Mouse (Mus musculus) olfactory bulb, adult 2 months (tissue): ENCODE results near the gene Anapc2.

Experiments used
- CTCF ChIP-seq: fragments of 200-500 bp; IDR thresholded peaks from 2 replicates; pipeline ENCODE4 v1.5.1; 2012; ENCODE audit warnings: low read depth, mild to moderate bottlenecking, low read length, moderate library complexity; ENCODE audit not compliant: insufficient read depth
- POLR2A ChIP-seq: fragments of 200-500 bp; IDR thresholded peaks from 2 replicates; pipeline ENCODE4 v1.6.1; 2012; ENCODE audit warnings: mild to moderate bottlenecking, low read depth, low read length, moderate library complexity; ENCODE audit not compliant: insufficient read depth

DNA sequence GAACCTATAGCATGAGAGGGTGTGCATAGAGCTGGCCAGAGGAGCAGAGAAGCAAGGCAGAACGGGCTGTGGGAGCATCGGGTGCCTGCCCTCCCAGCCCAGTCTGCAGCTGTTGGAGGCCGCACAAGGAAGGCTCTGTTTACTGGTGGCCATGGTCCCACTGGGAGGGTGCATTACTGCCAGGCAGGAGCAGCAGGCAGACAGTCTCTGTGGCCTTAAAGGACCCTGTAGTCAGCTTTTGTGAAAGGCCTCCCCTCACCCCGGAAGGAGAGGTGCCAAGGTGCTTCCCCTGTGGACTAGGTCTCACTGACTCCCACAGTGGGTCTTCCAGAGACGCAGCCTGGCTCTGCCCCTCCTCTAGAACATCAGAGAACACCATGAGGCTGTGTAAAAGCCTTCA, 45.4 kb upstream of the Anapc2 start:
- TF ChIP-seq CTCF (no peak), POLR2A (no peak)
